Mouse (Mus musculus) cerebellum, postnatal 25 days (tissue): ENCODE measurements around the gene Yipf1.

Source experiments
- DNase-seq, 2 experiments: peaks; one replicate each; pipeline ENCODE4 v3.0.0; 2021; ENCODE audit warnings: mixed read lengths in 2 of 2

Gene Yipf1

DNA sequence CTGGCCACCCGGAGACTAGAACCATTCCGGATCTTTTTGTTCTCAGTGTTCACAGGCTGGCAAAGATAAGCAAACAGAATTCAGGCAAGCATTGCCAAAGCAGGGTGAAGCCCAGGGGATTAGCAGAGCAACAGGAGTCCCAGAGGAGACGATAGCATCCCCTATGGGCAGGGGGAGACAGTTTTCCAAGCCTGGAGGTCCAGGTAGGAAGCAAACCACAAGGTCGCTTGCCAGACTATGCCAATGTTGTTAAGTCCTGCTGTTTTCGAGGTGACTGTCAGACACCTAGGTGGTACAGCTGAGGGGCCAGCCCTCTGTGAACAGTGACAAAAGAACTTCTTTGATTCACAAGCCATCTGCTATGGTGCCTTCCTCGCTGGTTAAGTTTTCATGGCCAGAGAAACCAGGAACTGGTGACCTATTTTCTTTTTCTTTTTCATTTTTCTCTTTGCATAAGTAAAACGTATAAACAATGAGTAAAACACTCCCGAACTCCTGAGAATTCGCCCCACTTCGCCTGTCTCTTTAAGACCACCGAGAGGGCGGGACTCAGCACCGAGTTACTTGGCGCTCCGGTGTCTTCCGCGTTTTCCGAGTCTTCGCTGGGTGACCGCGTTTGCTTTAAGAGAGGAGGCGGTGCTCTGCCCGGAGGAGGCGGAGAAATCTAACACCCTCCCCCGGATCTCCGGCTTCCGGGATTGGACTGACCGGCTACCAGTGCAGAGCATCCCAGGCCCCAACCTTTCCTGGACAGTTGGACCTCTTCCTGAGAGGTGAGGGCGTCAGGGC is at the start of gene Yipf1:
TSS of gene Yipf1 (plus strand) at position 674 of the 789 bp plus-strand sequence.
- DNase-seq, result peak; percentile 89 to 92

GRCm38 (mm10) chr4:107273683-107274082 is 40.5 kb upstream of the Yipf1 start:
- DNase-seq, result no peak

DNA sequence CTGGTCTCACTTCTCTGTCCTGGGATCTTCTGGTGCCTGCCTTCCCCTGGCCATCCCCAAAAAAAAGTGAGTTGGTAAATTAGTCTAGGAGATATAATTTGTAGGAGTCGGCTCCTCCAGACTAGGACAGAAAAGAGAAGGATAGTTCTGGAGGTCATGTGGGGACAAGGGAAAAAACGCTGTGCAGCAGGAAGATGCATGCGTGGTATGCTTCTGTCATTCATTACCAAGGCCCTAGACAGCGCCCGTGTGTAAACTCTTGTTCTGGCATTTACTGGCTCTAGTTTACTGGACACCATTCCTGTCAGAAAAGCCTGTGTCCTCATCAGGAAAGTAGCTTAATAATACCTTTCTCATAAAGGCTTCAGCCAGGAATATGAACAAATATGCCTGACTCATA is 39.7 kb upstream of the Yipf1 start:
- DNase-seq, result no peak

DNA sequence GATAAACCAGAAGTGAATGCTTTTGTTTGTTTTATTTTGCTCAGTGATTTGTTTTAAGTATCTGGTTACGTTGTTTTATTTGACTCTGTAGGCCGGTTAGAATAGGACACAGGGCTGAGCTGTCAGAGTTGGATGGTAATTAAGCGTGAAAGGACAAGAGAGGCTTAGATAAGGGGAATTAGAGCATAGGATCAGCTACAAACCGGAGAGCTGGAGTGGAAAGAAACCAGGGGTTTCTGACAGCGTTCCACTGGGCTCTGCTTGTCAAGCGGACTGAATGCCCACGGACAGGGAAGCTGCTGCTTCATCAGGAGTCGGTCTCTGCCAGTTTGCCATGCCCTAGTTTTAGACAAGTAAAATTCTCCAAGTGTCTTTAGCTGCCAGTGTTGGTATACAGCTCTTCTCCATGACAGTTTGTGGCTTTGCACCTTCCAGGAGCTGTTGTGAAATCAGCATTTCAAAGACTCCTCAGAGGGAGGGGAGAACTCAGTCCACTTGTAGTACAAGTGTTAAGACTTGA is 35.9 kb upstream of the Yipf1 start:
- peak in 1 of 2 experiments; percentile 8 for DNase-seq

DNA sequence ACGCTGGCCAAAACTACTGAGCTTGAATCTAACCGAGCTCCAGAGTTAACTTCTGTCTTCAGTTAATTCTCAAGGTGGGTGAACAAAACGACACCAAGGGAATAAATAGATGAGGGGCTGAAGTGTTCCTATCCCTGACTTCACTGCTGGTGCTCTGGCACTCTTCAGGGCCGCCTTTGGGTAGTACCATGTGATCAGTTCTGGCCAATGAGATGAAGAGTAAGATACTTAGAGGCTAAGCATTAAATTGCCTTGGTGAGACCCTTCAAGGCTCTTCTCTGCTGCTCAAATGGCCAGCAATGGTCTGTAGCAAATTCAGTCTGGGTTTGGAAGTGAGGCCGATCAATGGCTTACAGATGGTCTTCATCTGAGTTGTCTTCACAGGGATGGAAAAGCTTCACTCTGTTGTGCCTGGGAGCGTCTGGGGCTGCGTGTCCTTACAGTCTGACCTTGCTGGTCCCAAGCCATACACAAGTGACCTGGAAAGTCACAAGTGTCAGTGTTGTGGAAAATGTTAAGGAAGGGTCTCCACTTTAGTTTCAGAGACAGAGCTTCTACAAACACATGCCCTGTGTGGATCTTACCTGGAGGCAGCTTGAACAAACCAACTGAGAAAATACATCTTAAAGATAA is 33.2 kb upstream of the Yipf1 start:
- DNase-seq, result no peak

GRCm38 (mm10) chr4:107285446-107286200 is 28.5 kb upstream of the Yipf1 start:
- no peak for DNase-seq

DNA sequence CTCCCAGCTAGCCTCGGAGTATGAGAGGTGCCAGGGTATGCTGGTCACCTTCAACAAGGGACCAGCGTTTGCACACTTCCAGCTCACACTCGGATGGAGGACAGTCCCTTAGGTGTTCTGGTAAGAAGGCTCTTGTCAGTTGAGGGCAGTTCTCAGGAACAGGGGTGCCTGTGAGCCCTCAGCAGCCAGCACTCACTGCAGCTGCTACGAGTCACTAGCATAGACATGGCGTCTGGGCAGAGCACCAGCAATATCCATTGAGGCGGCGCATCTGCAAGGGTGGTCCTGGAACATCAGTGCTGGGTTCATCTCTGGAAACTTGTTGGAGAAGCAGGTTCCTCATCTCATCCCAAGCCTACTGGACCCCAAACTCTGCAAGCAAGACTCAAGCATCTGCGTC is 27.8 kb upstream of the Yipf1 start:
- DNase-seq, result no peak

GRCm38 (mm10) chr4:107287517-107287916 is 26.6 kb upstream of the Yipf1 start:
- no peak for DNase-seq

- no peak for DNase-seq
Measured at GRCm38 (mm10) chr4:107291611-107292272, 22.4 kb upstream of the Yipf1 start.

DNA sequence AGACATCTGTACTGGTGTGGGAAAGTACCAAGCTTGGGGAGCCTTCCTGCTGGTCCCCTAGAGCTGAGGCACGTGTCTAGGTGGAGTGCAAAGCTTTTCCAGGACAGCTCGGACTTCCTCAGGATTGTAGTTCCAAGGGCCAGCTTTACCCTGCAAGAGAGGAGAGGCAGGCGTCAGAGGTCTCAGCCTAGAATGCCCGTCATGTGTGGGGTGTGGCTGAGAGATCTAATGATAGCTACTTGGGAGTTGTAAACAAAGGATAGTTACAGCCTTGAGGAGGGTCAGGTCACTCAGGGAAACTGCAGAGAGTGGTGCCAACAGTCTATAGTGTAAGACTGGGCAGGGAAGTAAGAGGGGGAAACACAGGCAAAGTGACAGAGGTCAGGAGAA is 21.9 kb upstream of the Yipf1 start:
- no peak for DNase-seq

DNA sequence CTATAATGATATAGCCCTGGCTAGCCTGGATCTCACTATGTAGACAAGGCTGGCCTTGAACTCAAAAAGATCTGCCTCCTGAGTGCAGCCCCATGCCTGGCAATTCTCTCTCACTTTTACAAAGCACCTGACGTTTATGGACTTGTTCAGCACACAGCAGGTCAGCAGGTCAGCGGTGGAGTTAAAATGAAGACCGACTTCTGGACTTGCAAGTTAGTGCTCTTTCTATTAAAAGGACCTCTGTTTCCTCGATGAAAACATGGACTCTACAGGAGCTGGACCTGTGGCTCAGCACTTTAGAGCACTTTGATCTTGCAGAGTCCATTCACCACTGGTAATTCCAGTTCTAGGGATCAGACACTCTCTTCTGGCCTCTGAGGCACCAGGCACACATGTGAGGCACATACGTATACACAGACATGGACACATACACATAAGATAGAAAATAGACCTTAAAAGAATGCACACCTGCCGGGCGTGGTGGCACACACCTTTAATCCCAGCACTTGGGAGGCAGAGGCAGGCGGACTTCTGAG is 16.0 kb upstream of the Yipf1 start:
- no peak for DNase-seq

DNA sequence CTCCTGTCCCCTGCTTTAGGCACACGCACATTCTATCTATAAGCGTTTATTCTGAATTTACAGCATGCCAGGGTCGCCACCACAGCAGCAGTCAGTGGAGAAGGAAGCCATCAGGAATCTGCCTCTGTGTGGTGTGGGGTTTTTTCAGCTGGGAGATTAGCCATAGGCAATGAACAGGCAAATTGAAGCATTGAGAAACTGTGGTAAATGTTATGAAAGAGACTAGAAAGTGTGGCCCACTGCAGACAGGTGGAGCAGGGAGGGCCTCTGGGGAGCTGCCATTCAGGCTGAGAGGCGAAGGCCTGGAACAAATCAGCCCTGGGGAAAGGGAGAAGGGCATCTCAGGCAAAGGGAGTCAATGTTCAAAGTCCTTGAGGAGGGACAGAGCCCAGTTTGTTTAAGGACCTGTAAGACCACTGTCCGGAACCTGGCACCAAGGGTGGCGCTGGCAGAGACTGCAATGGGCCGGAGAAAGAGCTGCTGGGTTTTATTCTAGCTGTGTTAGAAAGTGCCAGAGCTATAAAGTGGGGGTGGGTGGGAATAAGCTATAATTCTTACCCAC is 14.3 kb upstream of the Yipf1 start:
- DNase-seq, result no peak

DNA sequence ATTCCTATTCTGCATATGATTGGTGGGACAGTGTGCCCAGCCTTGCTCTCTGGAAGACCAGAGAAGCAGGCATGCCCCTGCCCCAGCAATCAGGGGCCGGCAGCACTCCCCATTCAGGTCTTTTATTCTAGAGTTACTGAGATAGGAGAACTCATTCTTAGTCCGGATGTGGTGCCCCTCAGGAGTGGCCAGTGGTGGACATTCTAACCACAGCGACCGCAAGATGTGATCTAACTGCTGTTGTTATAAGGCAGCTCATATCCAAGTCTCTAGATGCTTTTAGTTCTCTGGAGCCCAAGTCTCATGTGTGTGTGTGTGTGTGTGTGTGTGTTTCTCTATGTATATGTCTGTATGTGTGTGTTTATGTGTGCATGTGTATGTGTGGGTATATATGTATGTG is 13.8 kb upstream of the Yipf1 start:
- DNase-seq, result no peak

DNA sequence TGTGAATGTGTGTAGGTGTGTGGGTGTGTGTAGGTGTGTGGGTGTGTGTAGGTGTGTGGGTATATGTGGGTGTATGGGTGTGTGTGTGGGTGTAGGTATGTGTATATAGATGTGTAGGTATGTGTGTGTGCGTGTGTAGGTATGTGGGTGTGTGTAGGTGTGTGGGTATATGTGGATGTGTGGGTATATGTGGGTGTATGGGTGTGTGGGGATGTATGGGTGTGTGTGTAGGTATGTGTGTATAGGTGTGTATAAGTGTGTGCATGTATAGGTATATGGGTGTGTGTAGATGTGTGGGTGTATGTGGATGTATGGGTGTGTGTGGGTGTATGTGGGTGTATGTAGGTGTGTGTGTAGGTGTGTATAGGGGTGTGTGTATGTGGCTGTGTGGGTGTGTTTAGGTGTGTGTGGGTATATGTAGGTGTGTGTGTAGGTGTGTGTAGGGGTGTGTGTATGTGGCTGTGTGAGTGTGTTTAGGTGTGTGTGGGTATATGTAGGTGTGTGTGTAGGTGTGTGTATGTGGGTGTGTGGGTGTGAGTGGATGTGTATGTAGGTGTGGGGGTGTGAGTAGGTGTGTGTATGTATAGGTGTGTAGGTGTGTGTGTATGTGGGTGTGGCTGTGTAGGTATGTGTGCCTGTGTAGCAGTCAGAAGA is 13.1 kb upstream of the Yipf1 start:
- DNase-seq, result no peak

- peak; percentile 31 to 41 for DNase-seq
Measured at GRCm38 (mm10) chr4:107302221-107302620, 11.9 kb upstream of the Yipf1 start.

- DNase-seq, result no peak
Measured at GRCm38 (mm10) chr4:107302832-107303231, 11.3 kb upstream of the Yipf1 start.

DNA sequence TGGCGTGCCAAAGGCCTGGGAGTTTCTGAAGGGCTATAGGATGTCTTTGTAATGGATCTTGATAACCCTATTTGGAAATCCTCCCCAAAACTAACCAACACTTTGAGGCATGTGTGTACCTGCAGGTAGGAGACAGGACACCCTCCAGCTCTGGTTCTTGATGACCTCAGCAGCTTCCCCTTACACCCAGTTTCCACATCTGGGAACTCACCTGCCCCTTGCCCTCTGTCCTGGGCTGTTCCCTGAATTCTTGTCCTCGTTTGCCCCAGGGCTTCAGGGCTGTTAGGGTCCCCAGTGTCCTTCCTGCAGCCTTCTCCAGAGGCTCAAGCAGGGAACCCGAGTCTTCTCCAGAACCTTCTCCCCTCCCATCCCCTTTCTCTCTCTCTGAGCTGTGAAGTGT is 10.6 kb upstream of the Yipf1 start:
- DNase-seq, result no peak

GRCm38 (mm10) chr4:107306966-107307365 is 7.2 kb upstream of the Yipf1 start, which contains the start of gene Dio1:
Gene Dio1 (minus strand): TSS chr4:107307169.
- DNase-seq, result peak; percentile 80 to 84

- DNase-seq, result no peak
Measured at GRCm38 (mm10) chr4:107314479-107314805, 279 bp downstream of the Yipf1 start.

DNA sequence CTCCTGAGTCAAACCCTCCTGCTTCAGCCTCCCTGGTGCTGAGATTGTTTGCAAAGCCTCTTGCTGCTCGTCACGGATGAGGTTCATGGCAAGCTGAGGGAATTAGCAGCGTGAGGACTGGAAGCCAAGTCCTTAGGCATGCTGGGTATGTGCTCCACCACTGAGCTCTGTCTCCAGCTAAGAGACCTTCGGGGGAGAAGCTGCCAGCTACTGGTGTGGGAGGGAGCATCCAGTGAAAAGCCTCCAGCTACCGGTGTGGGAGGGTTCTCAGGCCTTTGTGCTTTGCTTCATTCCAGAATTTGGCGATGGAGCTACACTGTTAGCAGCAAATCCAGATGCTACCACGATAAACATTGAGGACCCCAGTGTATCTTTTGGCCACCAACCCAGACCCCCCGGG is 4.5 kb downstream of the Yipf1 start:
- no peak for DNase-seq

- no peak for DNase-seq
Measured at GRCm38 (mm10) chr4:107321041-107321440, 6.9 kb downstream of the Yipf1 start.

DNA sequence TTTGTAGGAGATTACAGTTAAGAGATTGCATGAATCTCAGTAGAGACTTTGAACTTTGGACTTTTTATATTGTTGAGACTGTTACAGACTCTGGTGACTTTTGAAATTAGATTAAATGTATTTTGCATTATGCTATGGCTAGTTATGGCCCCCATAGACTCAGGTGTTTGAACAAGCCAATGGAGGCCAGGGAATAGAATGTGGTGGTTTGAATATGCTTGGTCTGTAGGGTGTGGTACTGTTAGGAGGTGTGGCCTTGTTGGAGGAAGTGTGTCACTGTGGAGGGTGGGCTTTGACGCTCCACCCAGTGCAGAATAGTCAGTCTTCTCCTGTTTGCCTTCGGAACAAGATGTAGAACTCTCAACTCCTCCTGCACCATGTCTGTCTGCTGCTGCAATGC is 8.9 kb downstream of the Yipf1 start:
- DNase-seq, result no peak
